Mouse (Mus musculus) B cell, adult 2 months (primary cell): ENCODE data around the gene Tfap2b.

ENCODE experiments used
- DNase-seq, 2 experiments: peaks; one replicate each; pipeline ENCODE4 v3.0.0; 2022

The Tfap2b gene

GRCm38 (mm10) chr1:19234432-19235205, 25.9 kb downstream of the Tfap2b start:
- no peak for DNase-seq

- no peak for DNase-seq
Observed at GRCm38 (mm10) chr1:19236051-19236450, 27.3 kb downstream of the Tfap2b start.

GRCm38 (mm10) chr1:19236591-19236990, 27.9 kb downstream of the Tfap2b start:
- DNase-seq: no peak

GRCm38 (mm10) chr1:19237061-19237460, 28.3 kb downstream of the Tfap2b start:
- no peak for DNase-seq

- no peak for DNase-seq
Observed at GRCm38 (mm10) chr1:19237721-19238410, 29.2 kb downstream of the Tfap2b start.

- DNase-seq: no peak
Observed at GRCm38 (mm10) chr1:19240054-19240453, 31.3 kb downstream of the Tfap2b start.

GRCm38 (mm10) chr1:19241316-19241715, 32.6 kb downstream of the Tfap2b start:
- no peak for DNase-seq

- no peak for DNase-seq
Observed at GRCm38 (mm10) chr1:19242021-19242420, 33.3 kb downstream of the Tfap2b start.

GRCm38 (mm10) chr1:19245032-19245431, 36.3 kb downstream of the Tfap2b start:
- no peak for DNase-seq

GRCm38 (mm10) chr1:19251286-19251685, 42.6 kb downstream of the Tfap2b start:
- DNase-seq: no peak

GRCm38 (mm10) chr1:19269596-19269995, 60.9 kb downstream of the Tfap2b start:
- no peak for DNase-seq
